Mouse (Mus musculus): ENCODE measurements around the gene Olfr177.

DNA sequence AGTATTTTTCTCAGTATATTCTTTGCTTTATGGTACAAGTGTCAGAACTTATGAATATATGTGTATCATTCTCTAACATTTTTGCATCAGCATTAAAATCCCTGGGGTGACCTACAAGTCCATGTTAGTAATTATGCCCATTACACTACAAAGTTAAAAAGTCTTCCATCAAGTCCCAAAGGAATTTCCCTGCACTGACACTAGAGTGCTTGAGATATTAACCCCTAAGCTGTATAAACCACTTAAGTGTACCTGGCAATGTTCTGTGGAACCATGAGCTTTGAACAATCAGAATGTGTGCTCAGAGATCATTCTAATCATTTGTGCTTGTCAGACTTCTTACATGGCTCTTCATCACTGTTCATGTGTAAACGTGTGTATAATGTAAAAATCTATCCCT, at the start of gene Olfr177:
- TF ChIP-seq POLR2A (IDR thresholded peaks at IDR 0.05; ENCODE audit: borderline replicate concordance, control insufficient read depth, low read depth, low read length): no peak
- TF ChIP-seq CTCF (IDR thresholded peaks at IDR 0.05; ENCODE audit: control insufficient read depth, insufficient read depth, low read length): no peak
